Mouse (Mus musculus): ENCODE measurements at regions not wholly inside any gene's neighbourhood (a gene's known extent, or its start where the extent isn't known, plus 50 kb on each side); places are given as distances from the start of the nearest gene placed in this dataset.

DNA sequence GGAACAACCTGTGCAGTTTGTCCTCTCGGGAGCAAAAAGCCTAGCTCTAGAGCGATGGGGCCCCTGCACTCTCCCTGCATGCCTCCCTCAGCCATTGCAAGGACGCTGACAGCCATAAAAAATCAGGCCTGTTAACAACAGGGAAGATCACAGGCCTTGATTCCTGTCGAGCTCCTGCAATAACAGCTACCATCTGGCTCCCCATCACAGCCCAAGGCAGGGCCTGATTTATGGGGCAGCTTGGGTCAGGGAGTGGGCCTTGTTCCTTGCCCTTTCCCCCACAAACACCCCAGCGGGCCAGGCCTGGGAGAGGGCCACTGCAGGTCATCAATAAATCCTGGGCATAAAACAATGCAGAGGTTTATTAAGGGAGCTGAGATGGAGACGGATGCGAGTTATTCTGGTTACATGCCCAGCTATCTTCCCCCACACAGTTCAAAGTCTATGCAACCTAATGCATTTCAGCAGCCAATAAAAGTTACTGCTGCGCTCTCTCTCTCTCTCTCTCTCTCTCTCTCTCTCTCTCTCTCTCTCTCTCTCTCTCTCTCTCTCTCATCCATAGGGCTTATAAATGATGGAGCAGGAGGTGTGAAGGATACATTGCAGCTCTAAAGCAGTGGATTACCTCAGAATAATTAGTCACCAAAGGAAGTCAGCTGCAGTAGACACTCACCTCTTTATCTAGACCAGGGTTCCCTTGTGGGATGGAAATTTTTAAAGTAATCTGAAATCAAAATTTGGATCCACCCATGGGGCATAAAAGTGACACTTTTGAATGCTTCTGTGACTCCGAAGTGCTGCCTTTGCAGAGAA, 136.9 kb downstream of the Hsd17b3 start:
- H3K27me3 ChIP-seq (replicated peaks; ENCODE audit: control insufficient read depth, insufficient read depth, low read length) = no peaks in the 10 kb centered on the region
- no peaks in the 10 kb centered on the region for H3K36me3 ChIP-seq (ENCODE audit: control insufficient read depth, insufficient read depth, low read length)
- peak overlapping the region; percentile 87 for H3K27ac ChIP-seq (ENCODE audit: low read depth)
- H3K9ac ChIP-seq (ENCODE audit: low read length) = no peak overlapping the region; the same call in 1 of the 2 replicates
- peaks cover 32% of the 10 kb centered on the region for H3K4me1 ChIP-seq (replicated peaks; ENCODE audit: control insufficient read depth, insufficient read depth, low read length)
- no peak overlapping the region for H3K4me3 ChIP-seq (ENCODE audit: low read depth, low read length)
- DNase-seq (ENCODE audit: low spot score) = no peak
- H3K4me2 ChIP-seq (ENCODE audit: low read length) = peak overlapping the region; percentile 23
- peak; percentile 85 for ATAC-seq (replicated peaks; ENCODE audit: low FRiP score, low TSS enrichment, low read depth)
- 15% methylated on average over 9 of the region's 9 CpGs for WGBS
- no peaks in the 10 kb centered on the region for H3K9me3 ChIP-seq (ENCODE audit: control insufficient read depth, low read length)

DNA sequence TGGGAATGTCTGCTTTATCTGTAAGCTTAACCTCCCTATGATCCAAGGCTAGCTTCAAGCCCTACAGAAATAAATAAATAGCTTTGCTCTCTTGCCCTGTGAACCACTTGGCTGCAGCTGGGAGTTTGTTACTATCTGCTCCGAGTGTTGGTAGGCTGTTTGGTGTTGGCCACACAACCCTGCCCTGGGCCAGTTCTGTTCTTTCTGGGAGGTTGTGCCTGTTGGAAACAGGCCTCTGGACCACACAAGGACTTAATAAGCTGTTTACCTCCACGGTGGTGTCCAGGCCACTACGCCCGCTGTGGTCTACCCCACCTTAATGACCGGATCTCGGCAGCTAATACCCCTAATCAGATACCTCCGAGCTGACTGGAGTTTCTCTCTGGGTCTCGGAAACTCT, 136.1 kb downstream of the Ercc6l2 start:
- Histone ChIP-seq H3K4me2 (ENCODE audit: low read length) (no peak overlapping the region), H3K4me1 (replicated peaks; ENCODE audit: control insufficient read depth, insufficient read depth, low read length) (peaks cover 27% of the 10 kb centered on the region), H3K27ac (ENCODE audit: low read depth) (peak overlapping the region; percentile 87), H3K27me3 (replicated peaks; ENCODE audit: control insufficient read depth, insufficient read depth, low read length) (no peaks in the 10 kb centered on the region), H3K9me3 (ENCODE audit: control insufficient read depth, low read length) (no peaks in the 10 kb centered on the region), H3K36me3 (ENCODE audit: control insufficient read depth, insufficient read depth, low read length) (no peaks in the 10 kb centered on the region), H3K9ac (ENCODE audit: low read length) (no peak overlapping the region), H3K4me3 (ENCODE audit: low read depth, low read length) (no peak overlapping the region)
- WGBS = 29% methylated on average over 8 of the region's 8 CpGs
- DNase-seq (ENCODE audit: low spot score) (no peak), ATAC-seq (replicated peaks; ENCODE audit: low FRiP score, low TSS enrichment, low read depth) (no peak)

Data from intestine, embryonic 14.5 days (tissue).